Mouse (Mus musculus) forebrain, embryonic 13.5 days (tissue): ENCODE measurements around the gene Slc6a16. TPM values are rescaled to one million over a fixed set of nuclear protein-coding genes. Genes with fewer than 3 reads are reported as not detected.

Source experiments
- ATAC-seq: fragments of 200-750 bp; cut with Nextera tagmentation; 2 replicates; pipeline ENCODE4 v1.8.0; 2017
- H3K27ac ChIP-seq: fragments of 300-500 bp; sonication (generic); 2 replicates; pipeline ENCODE4 v1.5.1; 2015; ENCODE audit warnings: inconsistent platforms, mild to moderate bottlenecking, moderate library complexity
- H3K27me3 ChIP-seq: fragments of 300-500 bp; sonication (generic); 2 replicates; pipeline ENCODE4 v1.6.1; 2015; ENCODE audit warnings: mild to moderate bottlenecking, inconsistent platforms
- H3K36me3 ChIP-seq: fragments of 300-500 bp; sonication (generic); 2 replicates; pipeline ENCODE4 v1.6.1; 2015; ENCODE audit warnings: mild to moderate bottlenecking, inconsistent platforms; ENCODE audit not compliant: poor library complexity, severe bottlenecking
- H3K4me1 ChIP-seq: fragments of 300-500 bp; sonication (generic); 2 replicates; pipeline ENCODE4 v1.6.1; 2015; ENCODE audit warnings: inconsistent platforms
- H3K4me2 ChIP-seq: fragments of 300-500 bp; sonication (generic); 2 replicates; pipeline ENCODE4 v1.6.1; 2015; ENCODE audit warnings: inconsistent platforms, mild to moderate bottlenecking, moderate library complexity
- H3K4me3 ChIP-seq: fragments of 300-500 bp; sonication (generic); 2 replicates; pipeline ENCODE4 v1.5.1; 2015; ENCODE audit warnings: mild to moderate bottlenecking, inconsistent platforms
- H3K9ac ChIP-seq: fragments of 300-500 bp; sonication (generic); 2 replicates; pipeline ENCODE4 v1.6.1; 2015; ENCODE audit warnings: mild to moderate bottlenecking, inconsistent platforms
- H3K9me3 ChIP-seq: fragments of 300-500 bp; sonication (generic); replicated peaks from 2 replicates; pipeline ENCODE4 v1.6.1; 2016; ENCODE audit warnings: inconsistent platforms
- WGBS: fragments of 180-500 bp; shearing (Covaris S2); methylation state at CpG from one replicate; pipeline ENCODE4 v1.1.7; 2015; 5-methylcytosine and 5-hydroxymethylcytosine counted together
- polyA plus RNA-seq: library from polyadenylated mRNA; unstranded; fragments of >200 nt; fragmentation: Nextera tagmentation; extraction: Ambion mirVana; gene quantifications from 2 replicates; pipeline ENCODE4 v1.2.1, GENCODE M21; 2015

Slc6a16 gene
- polyA plus RNA-seq, 1 experiment from 2014 or later, result 0.23 TPM

- WGBS, result 91% methylated on average over 7 of the region's 7 CpGs
- Histone ChIP-seq H3K4me1 (no peaks in the 10 kb centered on the region), H3K9me3 (no peaks in the 10 kb centered on the region), H3K4me3 (no peak overlapping the region), H3K36me3 (peaks cover 95% of the 10 kb centered on the region), H3K4me2 (no peak overlapping the region), H3K9ac (no peak overlapping the region), H3K27me3 (no peaks in the 10 kb centered on the region), H3K27ac (no peak overlapping the region)
- no peak for ATAC-seq
Measured at GRCm38 (mm10) chr7:45224826-45225225, 16.1 kb upstream of the Slc6a16 start.

GRCm38 (mm10) chr7:45226421-45226820, 14.5 kb upstream of the Slc6a16 start:
- Histone ChIP-seq H3K4me3 (no peak overlapping the region), H3K27me3 (no peaks in the 10 kb centered on the region), H3K4me1 (no peaks in the 10 kb centered on the region), H3K9me3 (no peaks in the 10 kb centered on the region), H3K4me2 (no peak overlapping the region), H3K27ac (no peak overlapping the region), H3K36me3 (peaks cover 87% of the 10 kb centered on the region), H3K9ac (no peak overlapping the region)
- over 99% methylated on average over 5 of the region's 5 CpGs for WGBS
- ATAC-seq, result no peak

DNA sequence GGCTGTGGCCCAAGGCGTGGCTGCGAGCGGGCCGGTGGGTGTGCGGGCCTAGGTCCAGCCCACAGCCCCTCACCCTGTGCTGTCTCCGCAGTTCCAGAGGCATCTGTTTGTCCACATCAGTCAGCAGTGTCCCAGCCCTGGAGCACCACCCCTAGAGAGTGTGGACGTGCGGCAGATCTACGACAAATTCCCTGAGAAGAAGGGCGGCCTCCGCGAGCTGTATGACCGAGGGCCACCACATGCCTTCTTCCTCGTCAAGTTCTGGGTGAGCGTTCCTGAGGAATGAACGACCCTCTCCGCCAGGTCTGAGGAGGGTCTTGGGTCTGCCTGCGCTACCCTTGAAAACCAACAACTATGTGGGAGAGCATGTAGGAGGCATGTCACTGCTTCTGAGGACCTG, 12.3 kb upstream of the Slc6a16 start:
- H3K27me3 ChIP-seq, result no peaks in the 10 kb centered on the region
- 97% methylated on average over 18 of the region's 18 CpGs for WGBS
- no peak overlapping the region for H3K9ac ChIP-seq
- H3K4me1 ChIP-seq, result peaks cover 12% of the 10 kb centered on the region
- H3K9me3 ChIP-seq, result no peaks in the 10 kb centered on the region
- H3K27ac ChIP-seq, result no peak overlapping the region
- no peak overlapping the region for H3K4me2 ChIP-seq
- ATAC-seq, result no peak
- peaks cover 86% of the 10 kb centered on the region for H3K36me3 ChIP-seq
- no peak overlapping the region for H3K4me3 ChIP-seq

- peaks cover 81% of the 10 kb centered on the region for H3K36me3 ChIP-seq
- peaks cover 17% of the 10 kb centered on the region for H3K4me1 ChIP-seq
- no peaks in the 10 kb centered on the region for H3K9me3 ChIP-seq
- no peak overlapping the region for H3K4me3 ChIP-seq
- H3K27me3 ChIP-seq, result no peaks in the 10 kb centered on the region; the same call in 1 of the 2 replicates
- ATAC-seq, result no peak
- no peak overlapping the region for H3K4me2 ChIP-seq
- no peak overlapping the region for H3K27ac ChIP-seq
- WGBS, result 95% methylated on average over 8 of the region's 8 CpGs
- H3K9ac ChIP-seq, result no peak overlapping the region
Measured at GRCm38 (mm10) chr7:45229046-45229445, 11.8 kb upstream of the Slc6a16 start.

- H3K4me2 ChIP-seq, result no peak overlapping the region
- 93% methylated on average over 7 of the region's 7 CpGs for WGBS
- no peak for ATAC-seq
- no peaks in the 10 kb centered on the region for H3K9me3 ChIP-seq
- H3K4me3 ChIP-seq, result no peak overlapping the region
- H3K27ac ChIP-seq, result no peak overlapping the region
- H3K9ac ChIP-seq, result no peak overlapping the region
- H3K27me3 ChIP-seq, result no peaks in the 10 kb centered on the region; the same call in 1 of the 2 replicates
- peaks cover 75% of the 10 kb centered on the region for H3K36me3 ChIP-seq
- peaks cover 23% of the 10 kb centered on the region for H3K4me1 ChIP-seq
Measured at GRCm38 (mm10) chr7:45229459-45230203, 11.3 kb upstream of the Slc6a16 start.

DNA sequence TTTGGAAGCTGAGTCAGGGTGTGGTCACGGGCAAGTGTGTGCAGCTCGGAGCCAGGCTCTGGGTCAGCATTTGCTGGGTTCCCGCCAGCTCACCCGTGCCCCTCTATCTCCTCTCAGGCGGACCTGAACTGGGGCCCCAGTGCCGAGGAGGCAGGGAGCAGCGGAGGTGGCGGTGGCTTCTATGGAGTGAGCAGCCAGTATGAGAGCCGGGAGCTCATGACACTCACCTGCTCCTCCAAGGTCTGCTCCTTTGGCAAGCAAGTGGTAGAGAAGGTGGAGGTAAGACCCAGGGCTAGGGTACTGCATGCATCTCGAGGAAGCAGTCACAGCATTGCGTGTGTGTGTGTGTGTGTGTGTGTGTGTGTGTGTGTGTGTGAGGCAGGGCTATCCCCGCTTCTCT, 9.7 kb upstream of the Slc6a16 start:
- no peak for ATAC-seq
- Histone ChIP-seq H3K4me1 (peaks cover 35% of the 10 kb centered on the region), H3K4me3 (no peak overlapping the region), H3K9ac (no peak overlapping the region), H3K4me2 (no peak overlapping the region), H3K27ac (no peak overlapping the region), H3K27me3 (peaks cover 5% of the 10 kb centered on the region; the same call in 1 of the 2 replicates), H3K36me3 (peaks cover 59% of the 10 kb centered on the region), H3K9me3 (no peaks in the 10 kb centered on the region)
- 90% methylated on average over 12 of the region's 12 CpGs for WGBS

DNA sequence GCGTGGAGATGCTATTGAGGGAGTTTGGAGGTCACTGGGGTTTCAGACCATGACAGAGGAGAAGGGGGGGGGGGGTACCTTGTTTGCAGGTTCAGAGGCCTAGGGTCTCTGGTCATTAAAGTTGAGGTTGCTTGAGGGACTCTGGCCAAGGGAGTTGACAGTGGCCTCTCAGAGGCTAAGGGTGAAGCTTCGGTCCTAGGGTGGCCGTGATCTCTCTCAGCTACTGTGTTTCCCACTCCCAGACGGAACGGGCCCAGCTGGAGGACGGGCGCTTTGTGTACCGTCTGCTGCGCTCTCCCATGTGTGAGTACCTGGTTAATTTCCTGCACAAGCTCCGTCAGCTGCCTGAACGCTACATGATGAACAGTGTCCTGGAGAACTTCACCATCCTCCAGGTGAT, 8.9 kb upstream of the Slc6a16 start:
- Histone ChIP-seq H3K4me1 (peaks cover 35% of the 10 kb centered on the region), H3K9ac (no peak overlapping the region), H3K4me3 (no peak overlapping the region), H3K9me3 (no peaks in the 10 kb centered on the region), H3K36me3 (peaks cover 52% of the 10 kb centered on the region), H3K4me2 (no peak overlapping the region), H3K27ac (no peak overlapping the region), H3K27me3 (peaks cover 11% of the 10 kb centered on the region; the same call in 1 of the 2 replicates)
- 91% methylated on average over 11 of the region's 11 CpGs for WGBS
- no peak for ATAC-seq

GRCm38 (mm10) chr7:45232716-45233465, 8.0 kb upstream of the Slc6a16 start:
- Histone ChIP-seq H3K27me3 (peaks cover 17% of the 10 kb centered on the region), H3K9ac (no peak overlapping the region), H3K36me3 (peaks cover 44% of the 10 kb centered on the region), H3K27ac (peak overlapping the region; percentile 44), H3K9me3 (no peaks in the 10 kb centered on the region), H3K4me3 (no peak overlapping the region), H3K4me2 (no peak overlapping the region), H3K4me1 (peaks cover 35% of the 10 kb centered on the region)
- WGBS, result 73% methylated on average over 13 of the region's 13 CpGs
- ATAC-seq, result no peak

DNA sequence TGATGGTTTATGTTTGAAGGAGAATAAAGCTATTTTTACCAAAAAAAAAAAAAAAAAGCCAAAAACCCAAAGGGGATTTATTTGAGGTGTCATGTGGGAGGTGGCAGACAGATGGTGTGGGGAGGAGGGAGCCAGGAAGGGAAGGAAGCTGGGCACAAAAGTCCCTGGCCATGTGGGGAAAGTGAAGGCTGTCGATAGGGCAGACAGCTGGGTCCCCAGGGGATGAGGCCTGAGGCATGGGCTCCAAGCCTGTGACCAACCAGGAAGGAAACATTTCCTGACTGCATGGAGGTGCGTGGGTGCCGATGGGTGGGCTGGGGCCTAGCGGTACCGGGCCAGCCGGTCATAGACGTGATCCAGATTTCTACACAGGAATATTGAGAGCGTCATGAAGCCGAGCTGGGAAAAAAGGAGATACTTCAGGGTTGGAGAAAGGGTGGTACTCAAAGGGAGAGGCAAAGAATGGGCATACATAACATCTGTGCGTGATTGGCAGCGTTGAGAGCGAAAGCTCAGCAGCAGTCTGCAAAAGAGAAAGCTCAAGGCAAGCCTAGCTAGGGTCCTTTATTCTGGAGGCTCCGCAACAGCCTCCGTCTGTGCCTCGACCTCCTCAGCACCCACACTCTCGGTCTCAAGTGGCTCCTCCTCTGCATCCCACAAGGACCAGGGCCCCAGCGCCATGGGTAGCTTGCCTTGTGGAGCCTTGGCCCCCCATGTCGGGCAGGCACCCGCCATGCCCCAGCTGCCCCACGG, 7.1 kb upstream of the Slc6a16 start:
- peak; percentile 37 for ATAC-seq
- WGBS, result 21% methylated on average over 19 of the region's 20 CpGs
- Histone ChIP-seq H3K9me3 (no peaks in the 10 kb centered on the region), H3K4me2 (peak overlapping the region; percentile 49), H3K4me1 (peaks cover 35% of the 10 kb centered on the region), H3K4me3 (no peak overlapping the region; the same call in 1 of the 2 replicates), H3K36me3 (peaks cover 36% of the 10 kb centered on the region), H3K27ac (peak overlapping the region; percentile 68), H3K27me3 (peaks cover 26% of the 10 kb centered on the region), H3K9ac (peak overlapping the region; percentile 46)

DNA sequence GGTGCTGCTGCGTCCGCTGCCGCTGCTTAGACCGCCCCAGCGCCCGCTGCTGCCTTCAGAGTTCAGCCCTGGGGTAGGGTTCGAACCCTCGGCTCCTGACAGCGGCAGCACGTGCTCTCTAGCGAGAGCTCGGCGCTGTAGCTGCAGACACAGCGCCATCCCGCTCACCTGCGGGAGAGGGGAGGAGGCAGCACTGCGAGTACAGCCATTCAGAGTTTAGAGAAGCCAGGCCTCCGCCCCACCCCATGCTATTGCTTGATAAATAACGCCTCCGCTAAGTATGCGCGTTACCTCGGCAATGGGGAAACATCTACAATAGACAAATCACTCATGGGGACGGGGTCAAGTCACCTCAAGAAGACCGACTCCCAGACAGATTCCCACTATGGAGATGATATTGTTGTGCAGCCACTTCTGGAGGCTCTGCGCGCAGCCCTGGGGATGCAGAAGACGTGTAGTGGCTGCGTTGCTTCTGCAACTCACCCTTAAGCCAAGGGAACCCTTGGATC, 6.5 kb upstream of the Slc6a16 start:
- Histone ChIP-seq H3K27me3 (peaks cover 32% of the 10 kb centered on the region), H3K9me3 (no peaks in the 10 kb centered on the region), H3K4me1 (peaks cover 35% of the 10 kb centered on the region), H3K4me3 (no peak overlapping the region; the same call in 1 of the 2 replicates), H3K4me2 (peak overlapping the region; percentile 49), H3K9ac (peak overlapping the region; percentile 46), H3K36me3 (peaks cover 29% of the 10 kb centered on the region), H3K27ac (peak overlapping the region; percentile 68)
- peak; percentile 37; the same call in 1 of the 2 replicates for ATAC-seq
- 6% methylated on average over 29 of the region's 29 CpGs for WGBS

GRCm38 (mm10) chr7:45234922-45235571, 5.8 kb upstream of the Slc6a16 start:
- peak overlapping the region; percentile 13 for H3K4me3 ChIP-seq
- H3K36me3 ChIP-seq, result peaks cover 23% of the 10 kb centered on the region
- H3K4me1 ChIP-seq, result peaks cover 35% of the 10 kb centered on the region
- no peaks in the 10 kb centered on the region for H3K9me3 ChIP-seq
- H3K4me2 ChIP-seq, result peak overlapping the region; percentile 49
- peaks cover 36% of the 10 kb centered on the region for H3K27me3 ChIP-seq
- H3K9ac ChIP-seq, result peak overlapping the region; percentile 27
- H3K27ac ChIP-seq, result peak overlapping the region; percentile 68
- peak; percentile 80 for ATAC-seq
- WGBS, result 5% methylated on average over 21 of the region's 21 CpGs
